Mouse (Mus musculus): ENCODE measurements around the gene Atp6ap2. TPM values are rescaled to one million over a fixed set of nuclear protein-coding genes. Genes with fewer than 3 reads are reported as not detected.

The Atp6ap2 gene
- total RNA-seq, 2 experiments from 2014 or later, result 45.3 to 52.6 TPM

Other genes with a start within 250 kb of the Atp6ap2 start
- gene 1810030O07Rik, start 85.9 kb downstream of the Atp6ap2 start, total RNA-seq (2015; ENCODE audit: low replicate concordance), result 11.3 and 19.0 TPM in 2 replicates
- 7.8 and 12.8 TPM in 2 replicates for gene 1810030O07Rik, start 85.9 kb downstream of the Atp6ap2 start, total RNA-seq (2017; ENCODE audit: low replicate concordance)
- 28.2 and 37.3 TPM in 2 replicates for gene Med14, start 174.3 kb downstream of the Atp6ap2 start, total RNA-seq (2015; ENCODE audit: low replicate concordance)
- gene Med14, start 174.3 kb downstream of the Atp6ap2 start, total RNA-seq (2017; ENCODE audit: low replicate concordance), result 8.5 and 8.8 TPM in 2 replicates